Mouse (Mus musculus) thymus, postnatal 4 days (tissue): ENCODE results near the gene Eif4g3.

Experiments
- DNase-seq: peaks from one replicate; pipeline ENCODE4 v3.0.0; 2021

The Eif4g3 gene

DNA sequence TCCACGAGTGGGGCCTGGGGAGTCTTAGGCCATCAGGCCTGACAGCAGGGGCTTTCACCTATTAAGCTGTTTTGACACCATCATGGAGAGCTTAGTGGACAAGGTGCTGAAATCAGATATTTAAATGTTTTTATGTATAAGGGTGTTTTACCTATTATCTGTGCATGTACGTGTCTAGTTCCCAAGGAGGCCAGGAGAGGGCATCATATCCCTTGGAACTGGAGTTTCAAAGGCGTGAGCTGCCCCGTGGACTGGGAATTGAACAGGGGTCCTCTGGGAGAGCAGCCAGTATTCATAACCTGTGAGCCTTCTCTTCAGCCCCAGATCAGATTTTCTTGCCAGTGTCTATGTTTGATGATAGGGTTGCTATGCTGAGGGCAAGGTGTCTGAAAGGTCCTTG is 2.4 kb upstream of the Eif4g3 start:
- DNase-seq = no peak

DNA sequence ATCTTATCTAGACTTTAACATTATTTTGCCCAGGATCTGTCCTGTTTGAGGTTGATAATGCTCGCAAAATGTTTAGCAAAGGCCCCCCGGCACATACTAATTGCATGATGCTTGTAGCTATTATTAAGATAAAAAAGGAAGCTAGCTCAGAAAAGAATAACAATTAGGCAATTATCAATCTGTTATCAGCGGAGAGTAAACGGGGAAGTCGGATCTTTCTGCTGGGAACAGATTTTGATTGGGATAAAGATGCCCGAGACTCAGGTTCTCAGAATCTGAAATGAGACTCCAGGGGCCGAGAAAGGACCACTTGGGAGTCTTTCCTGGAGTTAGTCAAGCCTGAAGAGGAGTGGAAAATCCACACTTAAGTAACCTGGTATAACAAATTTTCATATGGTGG is 1.6 kb upstream of the Eif4g3 start:
- DNase-seq = no peak

DNA sequence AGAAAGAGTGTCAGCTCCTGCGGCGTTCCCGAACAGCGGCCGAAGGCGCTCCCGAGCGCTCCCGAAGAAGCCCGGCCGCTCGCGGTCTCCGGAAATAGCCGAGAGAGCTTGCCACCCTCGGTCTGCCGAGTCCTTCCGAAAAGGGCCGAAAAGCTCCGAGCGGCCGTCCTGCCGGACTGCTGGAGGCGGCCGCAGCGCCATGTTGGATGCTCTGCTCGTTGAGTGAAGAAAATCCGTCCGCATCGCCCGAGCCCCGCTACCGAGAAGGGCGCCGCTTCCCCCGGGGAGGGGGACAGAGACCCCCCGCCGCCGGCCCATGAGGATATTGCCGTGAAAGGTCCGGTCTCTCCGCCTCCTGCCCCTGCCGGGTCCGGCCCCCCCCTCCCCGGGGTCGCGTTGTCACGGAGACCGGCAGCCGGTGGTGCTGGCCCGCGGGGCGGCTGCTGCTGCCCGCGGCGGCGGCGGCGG is 503 bp downstream of the Eif4g3 start:
- DNase-seq = peak; percentile 100

DNA sequence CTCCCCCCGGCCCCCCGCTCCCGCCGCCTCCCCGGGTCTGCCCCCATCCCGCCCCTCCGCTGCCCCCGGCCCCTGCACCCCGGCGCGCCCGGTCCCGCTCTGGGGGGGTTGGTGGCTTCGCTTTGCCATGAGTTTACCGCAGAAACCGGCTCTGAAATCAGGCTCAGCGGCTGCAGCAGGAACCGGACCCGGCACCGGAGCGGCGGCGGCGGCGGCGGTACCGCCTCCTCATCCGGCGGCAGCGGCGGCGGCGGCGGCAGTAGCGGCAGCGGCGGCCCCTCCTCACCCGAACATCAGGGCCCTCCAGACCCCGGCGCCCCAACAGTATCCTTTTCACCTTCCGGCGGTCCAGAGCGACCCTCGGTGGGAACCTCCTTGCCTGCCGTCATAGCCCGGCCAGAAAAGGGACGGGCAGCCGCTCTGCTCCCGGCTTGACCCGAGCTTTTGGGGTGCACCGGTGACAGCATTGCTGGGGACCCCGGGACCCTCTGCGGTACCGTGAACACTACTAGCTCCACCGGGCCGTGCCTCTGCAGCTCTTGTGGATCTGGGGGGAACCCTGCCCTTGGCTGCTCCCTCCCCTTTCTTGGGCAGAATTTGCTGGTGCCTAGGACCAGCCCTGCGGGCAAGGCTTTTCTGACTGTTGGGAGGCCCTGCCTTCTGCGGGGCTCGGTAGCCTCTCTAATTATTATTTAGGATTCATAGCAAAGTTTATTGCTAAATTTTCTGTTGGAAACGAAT is 1.2 kb downstream of the Eif4g3 start:
- DNase-seq = peak; percentile 75

DNA sequence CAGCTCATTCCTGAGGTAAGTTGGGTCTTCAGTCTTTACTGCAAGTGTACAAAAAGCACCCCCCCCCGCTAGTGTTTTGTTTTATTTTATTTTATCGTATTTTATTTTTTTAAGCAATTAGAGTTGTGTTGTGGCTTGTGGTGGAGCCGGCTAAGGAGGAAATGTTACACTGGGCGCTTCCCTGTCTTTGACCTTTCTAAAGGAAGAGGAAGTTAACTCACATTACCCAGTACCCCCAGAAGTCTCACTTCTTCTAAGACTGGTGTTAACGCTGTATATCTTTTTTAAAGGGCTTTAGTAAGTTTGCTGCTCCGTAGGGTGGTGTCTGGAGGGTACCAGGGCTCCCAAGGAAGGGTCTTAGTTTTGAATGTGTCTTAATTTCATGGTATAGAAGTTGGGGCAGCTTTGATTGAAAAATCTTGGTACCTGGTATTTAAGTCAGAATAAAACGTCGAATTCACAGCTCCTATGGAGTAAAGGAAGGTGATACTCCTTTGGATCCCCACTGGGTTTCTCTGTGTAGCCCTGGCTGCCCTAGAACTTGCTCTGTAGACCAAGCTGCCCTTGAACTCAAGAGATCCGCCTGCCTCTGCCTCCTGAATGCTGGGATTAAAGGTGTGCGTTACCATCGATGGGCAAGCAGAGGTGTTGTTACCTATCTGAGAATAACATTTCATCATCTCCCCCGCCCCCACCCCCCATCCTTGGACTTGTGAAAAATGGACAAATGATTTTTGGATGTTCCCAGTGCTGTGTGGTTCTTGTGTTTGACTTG is 1.9 kb downstream of the Eif4g3 start:
- no peak for DNase-seq

DNA sequence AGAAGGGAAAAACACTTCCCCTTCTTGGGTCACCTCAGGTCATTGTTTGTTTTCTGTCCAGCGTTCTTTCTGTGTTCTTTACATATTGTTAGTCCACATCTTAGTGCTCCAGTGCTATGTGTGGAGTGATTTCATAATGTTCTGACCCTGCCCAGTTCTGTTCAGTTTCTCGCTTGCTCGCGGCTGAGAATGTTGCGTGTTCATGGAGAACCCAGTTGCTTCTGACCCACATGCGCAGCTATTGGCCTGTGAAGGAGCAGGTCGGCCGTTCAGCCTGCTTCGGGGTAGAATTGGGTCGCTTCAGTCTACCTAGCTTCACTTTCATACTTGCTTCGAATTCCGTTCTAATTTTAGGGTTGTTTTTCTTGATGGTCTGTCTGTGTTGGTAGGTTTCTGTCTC is 2.6 kb downstream of the Eif4g3 start:
- DNase-seq = no peak

DNA sequence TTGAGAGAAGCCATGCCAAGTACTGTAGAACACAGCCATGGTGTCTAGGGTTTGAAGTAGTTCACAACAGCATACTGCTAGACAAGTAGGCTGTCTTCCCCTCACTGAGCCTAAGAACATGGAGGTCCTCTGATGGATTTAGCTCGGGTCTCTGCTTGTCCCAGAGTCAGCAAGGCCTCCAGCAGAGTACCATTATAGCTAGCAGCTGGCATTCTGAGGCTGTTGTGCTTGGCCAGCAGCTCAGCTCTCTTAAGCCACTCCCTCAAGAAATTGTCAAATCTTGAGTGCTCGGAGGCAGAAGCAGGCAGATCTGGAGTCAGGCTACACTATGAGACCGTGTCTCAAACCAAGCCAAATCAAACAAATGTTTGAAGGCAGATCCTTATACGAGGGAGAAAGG is 5.4 kb downstream of the Eif4g3 start:
- no peak for DNase-seq

DNA sequence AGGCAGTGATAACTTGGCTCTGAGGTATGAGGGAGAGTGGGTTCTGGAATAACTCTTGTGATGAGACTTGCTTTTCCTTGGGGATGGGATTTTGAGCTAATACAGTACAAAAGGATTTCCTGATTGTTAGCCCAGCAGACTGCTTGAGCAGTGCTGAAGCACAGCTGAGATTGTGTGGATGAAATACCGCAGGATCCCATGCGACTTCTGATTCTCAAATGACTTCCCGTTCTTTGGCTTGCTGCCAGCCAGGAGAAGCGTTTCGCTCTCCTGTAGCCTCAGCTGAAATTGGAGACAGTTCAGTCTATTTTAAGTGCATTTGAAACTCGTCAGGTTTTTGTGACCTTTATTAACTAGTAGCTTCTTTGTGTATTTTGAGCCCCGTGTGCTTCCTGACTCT is 7.9 kb downstream of the Eif4g3 start:
- no peak for DNase-seq

DNA sequence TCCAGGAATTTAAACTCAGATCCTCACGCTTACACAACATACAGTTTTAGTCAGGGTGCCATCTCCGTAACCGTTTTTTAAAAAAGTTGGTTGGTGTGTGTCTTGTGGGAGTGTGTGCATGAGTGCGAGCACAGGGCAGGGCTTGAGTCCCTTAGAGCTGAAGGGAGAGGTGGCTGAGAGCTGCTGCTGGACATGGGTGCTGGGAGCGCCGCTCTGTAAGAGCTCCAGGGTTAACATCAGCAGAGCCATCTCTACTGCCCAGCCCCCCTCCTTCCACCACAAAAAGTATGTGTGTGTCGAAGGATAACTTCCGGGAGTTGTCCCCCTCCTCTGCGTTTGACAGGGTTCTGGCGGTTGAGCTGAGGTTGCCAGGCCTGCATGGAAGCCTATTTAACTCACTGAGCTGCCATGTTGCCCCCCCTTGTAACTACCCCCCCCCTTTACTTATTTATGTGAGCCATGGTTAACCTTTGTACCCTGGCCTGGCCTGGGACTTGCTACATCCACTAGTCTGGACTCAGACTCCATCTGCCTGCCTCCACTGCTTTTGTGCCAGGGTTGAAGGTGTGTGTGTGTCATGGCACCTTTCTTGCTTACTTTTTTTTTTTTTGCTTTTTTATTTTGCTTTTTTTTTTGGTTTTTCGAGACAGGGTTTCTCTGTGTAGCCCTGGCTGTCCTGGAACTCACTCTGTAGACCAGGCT is 11.2 kb downstream of the Eif4g3 start:
- DNase-seq = no peak

DNA sequence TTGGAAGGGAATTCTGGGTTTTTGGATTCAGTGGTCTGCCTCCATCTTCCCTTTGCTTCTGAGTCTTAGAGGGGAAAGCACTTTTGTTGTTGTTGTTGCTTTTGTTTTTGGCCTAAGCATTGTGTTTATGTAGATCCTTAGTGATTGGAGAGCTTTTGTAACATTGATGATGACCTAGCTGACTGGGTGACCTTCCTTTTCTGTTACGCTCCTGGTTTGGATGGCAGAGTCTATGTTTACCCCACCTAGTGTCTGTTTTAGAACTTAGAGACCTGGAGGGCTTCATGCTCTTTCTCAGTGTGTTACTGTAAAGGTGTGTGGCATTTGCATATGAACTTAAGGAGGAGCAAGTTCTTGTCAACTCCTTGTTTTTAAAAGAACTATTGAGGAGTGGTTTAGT is 13.0 kb downstream of the Eif4g3 start:
- no peak for DNase-seq

DNA sequence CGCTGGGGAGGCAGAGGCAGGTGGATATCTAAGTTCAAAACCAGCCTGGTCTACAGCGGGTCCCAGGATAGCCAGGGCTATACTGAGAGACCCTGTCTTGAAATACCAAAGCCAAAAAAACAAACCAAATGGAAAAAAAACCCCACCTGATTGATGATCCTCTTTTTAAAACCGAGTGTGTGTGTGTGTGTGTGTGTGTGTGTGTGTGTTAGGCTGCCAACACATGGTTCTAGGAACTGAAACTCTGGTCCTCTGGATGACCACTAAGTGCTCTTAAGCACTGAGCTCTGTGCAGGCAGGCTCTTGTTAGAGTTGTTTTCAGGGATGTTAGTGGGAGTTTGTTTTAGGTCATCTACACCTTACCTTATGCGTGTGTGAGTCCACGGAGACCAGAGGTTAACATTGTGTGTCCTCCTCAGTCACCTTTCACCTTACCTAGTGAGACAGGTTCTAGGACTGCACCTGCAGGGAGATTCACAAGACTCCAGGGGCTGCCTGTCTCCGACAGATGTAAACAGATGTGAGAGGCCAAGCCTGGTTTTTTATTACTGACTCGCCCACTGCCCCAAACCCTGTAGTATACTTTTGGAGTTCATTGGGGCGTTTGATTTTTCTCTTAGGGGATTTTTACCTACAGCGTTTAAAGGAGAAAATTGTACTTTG is 14.3 kb downstream of the Eif4g3 start:
- no peak for DNase-seq

DNA sequence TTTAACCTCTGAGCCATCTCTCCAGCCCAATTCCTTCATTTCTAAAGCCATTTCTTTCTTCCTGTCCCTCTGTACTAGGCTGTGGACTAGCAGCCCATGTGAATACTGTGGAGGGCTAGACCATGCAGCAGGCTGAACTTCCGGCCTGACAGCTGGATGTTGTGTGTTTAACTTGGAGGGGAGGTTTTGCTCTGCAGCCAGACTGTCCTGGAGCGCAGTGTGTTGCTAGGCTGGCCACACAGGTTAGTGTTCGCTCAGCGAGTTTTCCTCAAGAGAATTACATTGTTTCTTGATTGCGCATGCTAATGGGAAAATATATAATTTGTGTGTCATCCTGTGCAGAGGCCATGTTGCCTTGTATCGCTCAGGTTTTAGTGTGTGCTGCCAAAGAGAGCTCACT is 15.8 kb downstream of the Eif4g3 start:
- no peak for DNase-seq

DNA sequence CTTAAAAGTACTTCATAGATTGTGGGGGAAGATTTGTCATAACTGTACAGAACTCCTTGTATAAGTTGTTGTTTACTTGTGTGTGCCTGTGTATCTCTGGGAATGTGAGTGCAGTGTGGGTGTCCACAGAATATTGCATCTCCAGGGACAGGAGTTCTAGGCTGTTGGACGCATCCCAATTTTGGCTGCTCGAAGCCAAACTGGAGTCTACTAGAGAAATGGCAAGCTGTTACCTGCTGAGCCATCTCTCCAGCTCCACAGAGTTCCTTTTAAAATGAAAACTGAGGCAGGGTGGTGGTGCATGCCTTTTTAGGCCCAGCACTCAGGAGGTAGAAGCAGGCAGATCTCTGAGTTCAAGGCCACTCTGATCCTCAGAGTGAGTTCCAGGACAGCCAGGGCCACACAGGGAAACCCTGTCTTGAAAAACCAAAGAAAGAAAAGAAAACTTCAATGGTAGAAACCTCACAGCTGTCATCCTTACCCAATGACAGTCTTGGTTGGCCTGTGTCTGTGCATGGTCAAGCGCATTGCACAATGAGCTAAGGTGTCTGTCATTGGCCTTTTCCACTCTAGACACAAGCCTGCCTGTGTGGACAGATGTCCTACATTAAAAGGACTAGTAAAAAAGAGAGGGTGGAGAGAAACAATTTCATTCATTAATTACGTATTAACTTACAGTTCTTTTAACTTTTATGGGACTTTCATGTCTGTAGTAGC is 17.1 kb downstream of the Eif4g3 start:
- DNase-seq = no peak

DNA sequence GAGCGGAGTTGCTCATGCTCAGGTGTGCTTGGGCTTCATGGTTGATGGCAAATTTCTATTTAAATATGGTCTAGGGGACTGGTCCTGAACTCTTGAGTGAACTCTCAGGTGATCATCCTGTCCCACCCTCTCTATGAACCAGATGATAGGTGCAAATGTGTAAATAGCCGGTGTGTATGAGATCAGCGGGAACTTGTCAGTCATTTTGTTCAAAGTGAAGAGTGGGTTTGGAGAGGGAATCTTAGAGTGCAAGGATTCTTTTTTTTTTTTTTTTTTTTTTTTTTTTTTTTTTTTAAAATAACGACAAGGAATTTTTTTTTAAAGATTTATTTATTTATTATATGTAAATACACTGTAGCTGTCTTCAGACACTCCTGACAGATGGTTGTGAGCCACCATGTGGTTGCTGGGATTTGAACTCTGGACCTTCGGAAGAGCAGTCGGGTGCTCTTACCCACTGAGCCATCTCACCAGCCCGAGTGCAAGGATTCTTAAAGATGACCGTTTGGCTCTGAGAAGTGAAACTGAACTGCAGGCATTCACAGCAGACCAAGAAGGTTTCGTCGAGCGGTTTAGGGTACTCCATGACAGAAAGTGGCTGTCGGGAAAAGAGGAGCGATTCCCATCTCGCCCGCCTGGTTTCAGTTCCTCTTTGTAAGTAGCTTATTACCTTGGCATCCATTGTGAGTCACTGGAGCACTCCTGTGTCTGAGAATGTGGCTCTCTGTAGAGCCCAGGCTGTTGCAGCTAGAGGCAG is 21.1 kb downstream of the Eif4g3 start:
- DNase-seq = no peak

DNA sequence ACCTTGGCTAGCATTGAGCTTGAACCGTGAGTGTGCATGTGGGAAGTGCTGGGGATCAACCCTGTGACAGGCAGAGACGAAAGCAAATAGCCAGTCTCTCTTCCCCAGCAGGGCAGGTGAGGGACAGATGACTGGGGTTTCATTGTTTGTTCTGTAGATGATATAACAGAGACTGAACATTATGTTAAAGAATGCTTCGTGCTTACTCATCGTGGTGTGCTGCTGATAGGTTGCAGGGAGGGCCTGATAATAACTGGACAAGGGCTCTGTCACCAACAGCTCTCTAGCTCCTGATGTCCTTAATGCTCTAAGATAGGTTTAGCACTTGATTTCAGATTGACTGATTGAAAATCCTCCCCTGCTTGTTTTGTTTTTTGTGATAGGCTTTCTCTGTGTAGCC is 23.1 kb downstream of the Eif4g3 start:
- no peak for DNase-seq

DNA sequence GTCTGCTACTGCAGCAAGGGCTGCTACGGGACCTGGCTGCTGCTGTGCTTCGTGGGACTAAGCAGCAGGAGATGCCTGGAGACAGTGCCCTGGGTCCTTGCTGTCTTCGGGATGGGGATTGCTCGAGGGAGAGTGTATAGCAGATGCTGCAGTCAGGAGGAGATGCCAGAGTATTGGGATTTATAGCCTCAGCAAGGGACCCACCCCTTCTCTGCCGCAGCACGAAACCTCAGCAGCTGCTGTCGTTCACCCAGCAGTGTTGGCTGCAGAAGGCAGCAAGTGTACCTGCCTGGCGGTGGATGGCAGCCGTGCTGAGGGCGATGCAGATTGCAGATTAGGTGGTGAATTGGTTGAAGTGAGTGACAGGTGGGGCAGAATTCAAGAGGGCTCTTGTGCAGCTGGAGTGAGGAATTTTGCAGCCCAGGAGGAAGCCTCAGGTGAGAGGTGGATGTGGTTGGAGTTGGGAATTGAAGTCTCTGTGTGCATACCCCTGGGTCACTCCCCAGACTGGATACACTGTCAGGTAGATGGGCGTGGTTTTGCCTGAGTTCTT is 24.3 kb downstream of the Eif4g3 start:
- DNase-seq = no peak

DNA sequence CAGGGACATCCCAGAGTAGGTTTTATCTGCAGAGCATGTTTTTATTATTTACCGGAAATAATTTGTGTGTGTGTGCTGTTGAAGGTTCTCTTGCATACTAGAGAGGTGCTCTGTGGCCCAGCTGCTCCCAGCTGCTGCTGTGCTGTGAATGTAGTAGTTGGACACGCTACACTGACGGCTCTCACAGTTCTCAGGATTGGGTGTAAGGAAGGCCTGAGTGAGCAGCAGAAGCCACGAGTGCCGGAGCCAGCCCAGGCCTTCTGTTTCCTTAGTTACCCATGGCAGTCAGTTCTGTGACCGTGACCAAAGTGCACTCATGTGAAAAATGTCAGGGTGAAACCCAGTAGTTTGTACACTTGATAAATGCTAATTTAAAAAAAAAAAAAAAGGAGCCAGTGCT is 25.2 kb downstream of the Eif4g3 start:
- no peak for DNase-seq

DNA sequence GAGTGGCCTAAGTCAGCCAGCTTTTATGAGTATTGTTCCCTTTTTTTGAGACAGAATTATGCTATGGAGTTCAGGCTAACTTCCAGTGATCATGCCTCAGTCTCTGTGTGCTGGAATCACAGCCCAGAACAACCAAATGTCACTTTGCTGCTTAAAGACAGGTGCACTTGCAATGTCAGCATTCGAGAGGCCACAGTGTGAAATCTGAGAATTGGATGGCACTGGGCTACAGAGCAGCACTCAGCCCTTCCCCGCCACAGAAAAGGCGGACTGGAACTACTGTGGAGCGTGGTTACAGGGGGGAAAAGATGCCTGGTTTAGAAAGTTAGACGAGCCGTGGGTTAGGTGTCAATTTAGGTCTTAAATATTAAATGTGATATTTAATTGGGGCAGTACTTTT is 27.4 kb downstream of the Eif4g3 start:
- DNase-seq = no peak

DNA sequence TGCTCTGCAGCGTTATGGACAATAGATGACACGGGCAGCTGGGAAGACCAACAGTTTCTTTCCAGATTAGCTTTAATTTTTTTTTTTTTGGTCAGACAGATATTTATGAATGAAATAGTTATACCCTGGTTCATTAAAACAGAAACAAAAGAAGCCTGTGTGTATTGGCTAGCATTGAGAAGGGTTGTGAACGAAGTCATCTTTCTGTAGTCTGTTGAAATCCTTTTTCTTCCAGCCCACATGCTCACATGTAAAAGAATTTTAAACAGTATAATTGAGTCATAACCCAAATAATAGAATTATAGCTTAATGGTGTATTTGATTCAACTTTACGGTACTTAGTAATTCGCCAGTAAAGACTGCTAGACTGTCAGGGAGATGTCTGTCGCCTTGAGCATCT is 28.8 kb downstream of the Eif4g3 start:
- no peak for DNase-seq

DNA sequence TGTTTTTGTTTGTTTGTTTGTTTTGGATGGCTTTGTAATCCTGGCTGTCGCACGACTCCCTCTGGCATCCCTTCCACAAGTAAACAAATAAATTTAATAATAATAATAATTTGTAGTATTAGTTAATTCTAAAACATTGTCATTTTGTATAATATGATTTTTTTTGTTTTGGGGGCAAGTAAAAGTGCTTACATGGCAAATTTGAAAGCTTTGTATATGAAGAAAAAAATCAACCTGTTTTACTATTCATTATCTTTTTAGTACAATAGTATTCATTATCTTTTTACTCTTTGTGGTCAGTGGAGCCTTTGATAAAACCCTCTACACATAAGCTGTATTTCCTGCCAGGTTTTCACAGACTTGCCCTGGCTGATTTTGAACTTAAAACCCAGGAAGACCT is 29.9 kb downstream of the Eif4g3 start:
- DNase-seq = no peak

DNA sequence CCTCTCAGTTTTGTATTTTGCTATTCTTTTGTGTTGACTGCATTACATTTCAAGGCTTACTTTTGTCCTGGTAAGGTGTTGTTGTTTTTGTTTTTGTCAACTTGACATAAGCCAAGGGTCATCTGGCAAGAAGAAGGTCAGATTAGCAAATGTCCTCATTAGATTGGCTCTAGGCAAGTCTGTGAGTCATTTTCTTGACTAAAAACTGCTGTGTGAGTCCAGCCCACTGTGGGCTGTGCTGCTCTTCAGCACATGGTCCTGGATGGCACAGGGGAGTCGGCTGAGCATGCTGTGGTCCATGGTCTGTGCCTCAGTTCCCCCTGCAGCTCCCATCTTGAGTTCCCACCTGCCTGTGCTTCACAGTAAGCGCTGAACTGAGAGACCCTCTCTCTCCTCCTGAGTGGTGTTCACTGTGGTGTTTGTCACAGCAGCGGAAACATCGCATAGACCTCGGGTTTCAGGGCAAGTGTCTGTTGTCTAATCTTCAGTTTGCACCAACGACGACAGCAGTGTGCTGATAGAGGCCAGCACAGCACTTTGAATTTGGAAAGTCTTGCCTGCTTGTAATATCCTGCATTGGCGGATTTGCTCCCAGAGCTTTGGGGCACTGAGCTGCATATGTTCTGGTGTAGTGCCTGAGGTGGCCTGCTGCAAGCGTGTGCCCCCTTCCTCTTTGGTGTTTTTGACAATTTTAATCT is 30.7 kb downstream of the Eif4g3 start:
- DNase-seq = no peak
